Mouse (Mus musculus) induced T-regulatory cell, adult 2 months (primary cell): Measurements from ENCODE around the gene 5031439G07Rik.

Experiments used
- DNase-seq: peaks from one replicate; pipeline ENCODE4 v3.0.0-alpha.2; 2012; ENCODE audit warnings: low read depth

5031439G07Rik gene

GRCm38 (mm10) chr15:84953259-84953658, 35.1 kb downstream of the 5031439G07Rik start:
- DNase-seq, result no peak

- no peak for DNase-seq
These were observed 38.3 kb downstream of the 5031439G07Rik start for GRCm38 (mm10) chr15:84950053-84950452.

GRCm38 (mm10) chr15:84948990-84949389, 39.4 kb downstream of the 5031439G07Rik start:
- DNase-seq, result no peak

DNA sequence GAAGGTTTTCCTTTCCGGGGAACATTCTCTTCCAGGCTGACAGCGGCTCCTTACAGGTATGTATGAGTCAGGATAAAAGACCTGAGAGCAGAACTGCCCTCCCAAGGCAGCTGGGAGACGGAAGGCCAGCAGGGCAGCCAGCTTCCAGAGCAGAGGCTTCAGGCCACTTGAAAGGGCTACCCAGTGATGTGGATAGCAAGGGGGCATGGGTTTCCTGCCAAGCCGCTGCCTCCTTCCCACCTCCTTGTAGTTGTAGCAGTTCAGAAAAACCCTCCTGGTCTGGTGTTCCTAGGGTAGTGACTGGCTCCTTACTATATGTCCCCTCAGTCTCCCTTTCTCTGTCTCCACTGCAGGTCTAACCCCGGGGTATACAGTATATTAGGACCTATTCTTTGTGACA, 44.0 kb downstream of the 5031439G07Rik start:
- no peak for DNase-seq

- DNase-seq, result no peak
These were observed 45.6 kb downstream of the 5031439G07Rik start for GRCm38 (mm10) chr15:84942647-84943285.

GRCm38 (mm10) chr15:84940102-84940501, 48.2 kb downstream of the 5031439G07Rik start:
- no peak for DNase-seq

DNA sequence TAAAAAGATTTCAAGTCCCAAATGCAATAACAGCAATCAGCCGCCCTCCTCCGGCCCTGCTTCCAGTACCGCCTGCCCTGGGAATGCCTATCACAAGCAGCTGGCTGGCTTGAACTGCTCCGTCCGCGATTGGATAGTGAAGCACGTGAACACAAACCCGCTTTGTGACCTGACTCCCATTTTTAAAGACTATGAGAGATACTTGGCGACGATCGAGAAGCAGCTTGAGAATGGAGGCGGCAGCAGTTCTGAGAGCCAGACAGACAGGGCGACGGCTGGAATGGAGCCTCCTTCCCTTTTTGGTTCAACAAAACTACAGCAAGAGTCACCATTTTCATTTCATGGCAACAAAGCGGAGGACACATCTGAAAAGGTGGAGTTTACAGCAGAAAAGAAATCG, 53.5 kb downstream of the 5031439G07Rik start:
- no peak for DNase-seq

- DNase-seq, result no peak
These were observed 56.0 kb downstream of the 5031439G07Rik start for GRCm38 (mm10) chr15:84932351-84932750.

DNA sequence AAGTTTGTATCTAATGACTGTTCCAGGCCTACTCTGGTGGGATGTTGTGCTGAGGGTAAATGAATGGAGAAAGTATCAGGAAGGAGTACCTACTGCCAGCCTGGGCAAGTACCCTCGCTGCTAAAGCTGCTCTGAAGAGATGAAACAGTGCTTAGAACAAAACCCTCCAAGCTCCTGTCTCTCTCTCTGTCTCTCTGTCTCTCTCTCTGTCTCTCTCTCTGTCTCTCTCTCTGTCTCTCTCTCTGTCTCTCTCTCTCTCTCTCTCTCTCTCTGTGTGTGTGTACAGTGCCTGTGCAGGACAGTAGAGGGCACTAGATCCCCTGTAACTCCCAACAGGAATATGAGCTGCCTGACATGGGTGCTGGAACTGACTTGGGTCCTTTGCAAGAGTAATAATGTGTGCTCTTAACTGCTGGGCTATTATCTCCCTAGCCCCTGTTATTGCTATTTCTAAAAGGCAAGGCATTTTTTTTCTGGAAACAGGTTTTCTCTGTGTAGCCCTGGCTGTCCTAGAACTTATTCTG, 62.8 kb downstream of the 5031439G07Rik start:
- peak; percentile 54 for DNase-seq

DNA sequence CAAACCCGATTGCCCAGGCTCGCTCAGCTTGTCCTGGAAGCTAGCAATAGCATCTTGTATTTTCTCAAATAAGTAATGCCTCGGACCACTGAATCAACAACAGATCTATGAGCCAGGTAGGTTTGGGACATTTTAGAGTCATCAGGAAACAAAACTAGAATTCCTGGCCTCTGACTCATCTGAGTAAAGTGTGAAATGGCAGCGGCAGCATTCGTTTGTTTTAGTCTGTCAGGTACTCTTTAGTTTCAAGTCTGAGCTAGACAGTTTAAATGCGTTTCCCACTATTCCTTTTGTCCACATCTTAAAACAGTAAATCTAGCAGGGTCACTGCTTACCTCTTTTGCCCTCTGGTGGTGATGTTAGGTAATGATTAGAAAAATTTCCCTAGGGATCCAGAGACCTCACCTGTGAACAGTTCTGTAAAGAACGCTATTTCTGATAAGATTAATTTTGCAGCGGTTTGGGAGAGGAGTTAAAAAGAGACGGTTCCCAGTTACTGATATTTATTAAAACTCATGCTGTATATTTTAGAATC, 63.5 kb downstream of the 5031439G07Rik start:
- DNase-seq, result peak; percentile 79

- DNase-seq, result peak; percentile 71
These were observed 64.7 kb downstream of the 5031439G07Rik start for GRCm38 (mm10) chr15:84923508-84924181.

GRCm38 (mm10) chr15:84922884-84923507, 65.4 kb downstream of the 5031439G07Rik start, which contains the start of gene Nup50:
Gene Nup50 (plus strand): TSS chr15:84923411.
- peak; percentile 100 for DNase-seq

DNA sequence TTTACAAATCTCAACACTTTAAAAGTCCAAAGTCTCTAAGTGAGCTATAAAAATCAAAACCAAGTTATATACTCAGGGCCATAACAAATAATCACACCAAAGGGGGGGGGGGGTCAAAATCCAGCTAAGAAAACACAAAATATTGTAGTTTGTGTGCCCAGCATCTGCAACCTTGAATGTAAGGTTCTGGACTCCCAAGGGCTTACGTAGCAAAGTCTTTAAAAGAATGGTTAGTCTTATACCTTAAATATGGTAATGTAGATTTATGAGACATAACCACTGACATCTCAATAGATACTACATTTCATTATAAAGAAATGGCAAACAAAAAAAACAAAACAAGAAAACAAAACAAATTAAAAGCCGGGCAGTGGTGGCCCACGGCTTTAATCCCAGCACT, 68.4 kb downstream of the 5031439G07Rik start, which contains the start of gene Gm29666:
Gene Gm29666, minus strand, starts transcription at position 101 of the 400 bp plus-strand sequence.
- DNase-seq, result no peak

DNA sequence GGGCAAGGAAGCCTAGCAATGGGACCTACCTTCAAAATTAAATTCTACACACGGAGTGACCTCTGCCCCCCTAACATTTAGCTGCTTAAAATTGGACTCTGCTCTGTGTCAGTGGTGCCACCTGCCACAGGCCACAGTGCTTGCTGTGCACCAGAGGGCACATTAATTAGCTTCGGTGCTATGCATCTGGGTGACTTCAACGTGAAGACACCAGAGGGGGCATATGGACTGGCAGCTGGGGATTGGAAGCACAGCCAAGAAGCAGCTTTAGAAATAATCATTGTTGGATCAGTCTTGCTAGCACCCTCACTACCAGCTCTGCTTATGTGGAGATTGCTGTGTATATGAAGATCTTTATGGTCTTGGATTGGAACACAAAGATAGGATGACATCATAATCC, 75.2 kb downstream of the 5031439G07Rik start:
- DNase-seq, result no peak

DNA sequence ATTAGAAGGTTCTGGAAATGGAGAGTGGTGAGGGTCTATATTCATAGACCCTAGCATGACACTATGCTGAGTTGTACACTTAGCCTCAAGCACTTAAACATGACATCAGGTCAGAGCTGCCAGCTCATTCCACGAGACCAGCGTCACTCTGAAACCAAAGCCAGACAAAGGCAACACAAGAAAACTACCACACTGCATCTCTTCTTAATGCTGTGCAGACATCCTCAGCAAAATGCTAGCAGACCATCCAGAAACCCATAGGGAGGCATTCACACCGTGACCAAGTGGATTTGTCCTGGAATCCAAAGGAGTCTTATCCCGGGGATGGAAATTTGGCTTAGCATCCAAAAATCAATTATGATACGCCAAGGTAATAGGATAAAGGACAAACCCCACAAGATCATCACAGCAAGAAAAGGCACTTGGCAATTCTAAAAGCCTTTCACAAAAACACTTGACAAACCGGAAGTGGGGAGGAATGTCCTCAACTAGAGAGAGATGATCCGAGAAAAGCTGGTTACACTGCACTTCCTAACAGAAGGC, 84.4 kb downstream of the 5031439G07Rik start:
- no peak for DNase-seq

DNA sequence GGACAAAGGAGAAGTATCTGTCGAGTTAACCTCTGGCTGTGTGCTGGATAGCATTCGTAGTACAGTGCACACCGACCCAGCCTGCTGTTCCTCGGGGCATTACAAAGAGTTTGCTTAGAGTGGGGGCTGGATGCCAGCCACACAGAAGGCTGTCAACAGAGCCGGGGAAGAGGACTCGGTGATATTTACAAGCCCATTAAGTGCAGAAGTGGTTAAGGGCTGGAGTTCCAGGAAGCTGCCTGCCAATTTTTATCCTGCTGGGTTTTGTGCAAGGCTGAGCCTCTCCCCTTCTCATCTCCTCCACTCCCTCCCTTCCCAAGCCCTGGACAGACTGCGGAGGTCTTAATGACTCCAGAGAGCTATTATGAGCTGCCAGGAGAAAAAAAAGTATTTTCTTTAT, 90.3 kb downstream of the 5031439G07Rik start:
- DNase-seq, result no peak

DNA sequence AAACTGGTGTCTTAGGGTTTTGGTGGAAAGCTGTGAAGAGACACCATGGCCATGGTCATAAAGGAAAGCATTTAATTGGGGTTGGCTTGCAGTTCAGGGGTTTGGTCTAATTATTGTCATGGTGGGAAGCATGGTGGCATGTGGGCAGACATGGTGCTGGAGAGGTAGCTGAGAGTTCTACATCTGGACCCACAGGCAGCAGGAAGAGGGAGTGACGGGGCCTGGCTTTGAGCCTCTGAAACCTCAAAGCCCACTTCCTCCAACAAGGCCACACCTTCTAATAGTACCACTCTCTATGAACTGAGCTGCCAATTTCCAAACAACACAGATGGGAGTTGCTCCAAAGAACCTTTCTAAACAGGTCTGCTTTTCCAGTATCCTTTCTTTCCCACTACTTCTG, 91.7 kb downstream of the 5031439G07Rik start:
- DNase-seq, result peak; percentile 64

GRCm38 (mm10) chr15:84896216-84896615, 92.1 kb downstream of the 5031439G07Rik start:
- peak; percentile 60 for DNase-seq
